Mouse (Mus musculus) lung, postnatal 25 days (tissue): ENCODE results near the gene Satb1.

ENCODE experiments used
- DNase-seq: peaks from one replicate; pipeline ENCODE4 v3.0.0; 2022; ENCODE audit warnings: low spot score

Gene Satb1

DNA sequence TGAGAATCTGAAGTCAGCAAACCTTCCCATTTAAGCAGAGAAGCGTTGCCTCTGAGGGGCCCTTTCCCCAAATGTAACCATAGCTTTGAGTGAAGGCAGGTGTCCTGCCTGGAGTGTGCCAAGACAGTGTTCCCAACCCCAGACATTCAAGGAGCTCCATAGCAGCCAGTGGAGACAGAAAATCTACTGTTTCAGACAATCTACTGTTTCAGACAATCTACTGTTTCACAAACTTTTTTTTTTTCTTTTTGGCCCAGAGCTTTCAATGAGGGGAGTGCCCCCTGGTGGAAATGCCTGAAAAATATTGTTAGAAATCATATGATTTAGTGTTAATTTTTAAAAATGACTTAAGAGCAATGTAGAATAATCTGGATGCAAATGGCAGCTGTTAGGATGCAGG lies 55.3 kb downstream of the Satb1 start:
- no peak for DNase-seq

DNA sequence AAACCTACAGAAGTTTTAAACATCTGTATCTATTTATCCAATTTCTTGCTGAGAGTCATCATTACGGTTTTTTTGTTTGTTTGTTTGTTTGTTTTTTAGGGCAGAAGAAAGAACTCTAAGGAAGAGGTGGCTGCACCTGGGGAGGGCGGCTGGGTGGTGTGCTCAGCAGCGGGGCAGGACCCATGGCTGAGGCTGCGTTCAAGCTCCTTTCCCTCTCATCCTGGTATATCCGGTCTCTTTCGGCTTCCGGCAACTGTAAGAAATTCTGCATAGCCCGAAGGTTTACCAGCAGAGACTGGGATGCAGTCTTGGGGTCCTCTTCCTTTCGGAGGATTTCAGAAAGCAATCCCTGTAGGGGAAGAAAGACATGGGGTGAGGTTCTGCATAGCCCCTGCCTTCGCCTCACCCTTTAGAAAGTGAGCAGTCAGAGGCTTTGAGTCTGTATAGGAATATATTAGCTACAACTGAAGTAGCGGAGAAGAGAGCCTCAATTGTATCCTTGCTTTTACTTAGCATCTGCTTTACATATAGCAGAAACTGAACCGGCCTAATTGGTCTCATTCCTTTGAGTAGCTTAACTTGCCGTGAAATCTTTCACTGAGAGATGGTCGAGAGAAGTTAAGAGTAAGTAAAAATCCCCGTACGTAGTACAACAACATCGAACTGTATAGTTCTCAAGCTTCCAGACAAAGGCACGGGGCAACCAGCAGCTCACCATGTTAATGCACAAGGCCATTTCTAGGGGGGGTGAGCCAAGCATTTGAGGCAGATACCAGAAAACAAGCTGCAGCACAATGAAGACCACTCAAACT lies 57.8 kb downstream of the Satb1 start:
- DNase-seq = no peak

DNA sequence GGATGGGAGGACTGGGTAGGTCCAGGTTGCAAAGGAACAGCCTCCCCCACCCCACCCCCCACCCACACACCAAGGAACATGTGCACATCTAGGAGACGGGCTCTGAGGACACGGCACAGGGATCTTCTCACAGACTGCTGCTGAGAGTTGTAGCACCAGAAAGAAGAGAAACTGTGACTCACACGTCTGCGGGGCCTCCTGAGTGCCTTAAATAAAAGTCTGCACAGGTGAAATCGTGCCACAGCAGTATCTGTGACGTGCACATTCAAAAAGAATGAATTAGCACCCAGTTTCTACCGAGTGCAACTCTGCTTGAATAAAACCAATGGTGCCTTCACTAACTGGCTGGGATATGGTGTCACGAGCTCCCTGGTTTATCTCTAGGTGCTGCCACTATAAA lies 69.5 kb downstream of the Satb1 start:
- no peak for DNase-seq

DNA sequence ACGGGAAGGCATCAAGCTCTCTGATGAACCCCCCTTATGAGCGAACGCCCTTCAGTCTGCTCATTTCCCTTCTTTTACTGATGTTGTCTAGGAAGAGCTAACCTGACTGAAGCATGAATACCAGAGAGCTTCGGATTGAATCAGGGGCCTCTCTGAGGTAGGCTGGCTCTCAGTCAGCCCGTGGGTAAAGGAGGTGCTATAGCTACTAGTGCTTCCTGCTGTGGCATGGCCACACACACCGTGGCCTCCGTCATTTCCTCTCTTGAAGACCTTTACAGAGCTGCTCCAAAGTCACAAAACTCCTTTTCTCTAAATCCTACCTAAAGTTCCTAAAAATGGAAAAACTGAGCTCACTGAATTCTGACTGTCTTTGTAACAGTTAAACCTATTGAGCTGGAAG lies 70.6 kb downstream of the Satb1 start:
- no peak for DNase-seq

DNA sequence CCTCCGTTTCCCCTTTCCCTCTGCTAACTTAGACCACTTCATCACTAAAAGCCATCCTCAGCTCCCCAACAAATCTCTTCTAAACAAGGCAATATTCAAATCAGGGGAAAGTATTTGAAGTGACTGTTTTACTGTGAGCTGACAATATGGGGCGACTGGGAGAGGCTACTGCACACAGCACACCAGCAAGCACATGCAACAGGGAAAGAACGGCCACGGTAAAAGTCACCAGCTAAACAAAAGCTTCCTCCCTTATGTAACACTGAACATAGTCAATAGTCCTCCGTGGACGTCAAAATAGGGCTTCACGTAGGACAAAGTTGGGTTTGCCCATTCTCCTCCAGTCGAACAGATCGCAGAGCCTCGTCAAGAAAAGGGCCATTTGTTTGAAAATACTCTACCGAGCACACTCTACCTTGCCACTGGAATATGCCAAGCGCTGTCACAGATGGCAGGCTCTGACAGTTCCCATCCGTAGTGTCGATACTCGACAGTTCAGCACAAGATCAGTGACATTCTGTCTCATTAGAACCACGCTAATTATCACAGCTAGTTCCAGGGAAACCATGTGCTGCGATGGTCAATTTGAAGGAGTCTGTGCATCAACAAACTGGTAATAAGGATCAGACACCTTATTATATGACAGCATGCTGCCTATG lies 72.0 kb downstream of the Satb1 start:
- no peak for DNase-seq

DNA sequence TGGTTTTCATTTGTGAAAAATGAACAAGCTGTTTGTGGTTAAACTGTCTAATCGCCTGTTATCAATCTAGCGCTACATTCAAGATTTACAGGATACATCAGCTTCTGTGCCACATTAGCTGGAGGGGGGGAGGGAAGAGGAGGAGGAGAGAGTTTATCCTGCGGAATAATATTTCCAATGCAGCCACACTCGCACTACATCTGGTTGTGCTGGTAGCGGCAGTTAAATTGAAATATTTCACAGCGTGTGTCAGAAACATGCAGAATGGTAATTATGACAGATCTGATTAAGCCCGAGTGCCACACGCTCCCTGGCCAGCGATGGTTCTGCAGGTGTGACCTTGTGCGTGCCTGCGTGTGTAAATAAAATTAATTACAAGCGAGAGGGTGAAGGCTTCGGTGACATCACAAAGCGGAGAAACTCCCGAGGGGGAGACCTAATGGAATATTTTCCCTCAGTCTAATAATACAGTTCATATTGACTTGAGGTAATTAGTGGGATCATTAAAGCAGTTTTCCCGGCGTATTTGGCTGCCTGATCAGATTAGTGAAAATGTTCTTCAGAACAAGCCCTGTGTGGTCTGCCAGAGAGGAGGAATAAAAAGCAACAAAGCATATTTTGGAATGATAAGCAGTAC lies 72.7 kb downstream of the Satb1 start:
- no peak for DNase-seq

DNA sequence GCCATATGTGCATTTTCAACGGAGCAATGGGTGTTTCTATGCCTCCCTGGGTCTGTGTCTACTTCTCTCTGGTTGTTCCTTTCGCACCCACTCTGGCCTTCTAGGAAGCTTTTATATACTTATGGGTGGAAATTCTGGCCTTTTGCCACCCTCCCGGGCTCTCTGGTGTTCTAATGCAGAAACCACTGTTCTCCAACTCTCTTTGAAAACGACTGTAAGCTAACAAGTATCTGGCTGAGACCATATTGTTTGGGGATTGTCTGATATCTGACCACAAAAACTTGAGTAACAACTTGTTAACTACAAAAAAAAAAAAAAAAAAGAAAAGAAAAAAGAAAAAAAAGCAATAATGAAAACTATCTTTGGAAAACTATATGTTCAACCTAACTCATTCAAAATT lies 73.6 kb downstream of the Satb1 start:
- DNase-seq = no peak

DNA sequence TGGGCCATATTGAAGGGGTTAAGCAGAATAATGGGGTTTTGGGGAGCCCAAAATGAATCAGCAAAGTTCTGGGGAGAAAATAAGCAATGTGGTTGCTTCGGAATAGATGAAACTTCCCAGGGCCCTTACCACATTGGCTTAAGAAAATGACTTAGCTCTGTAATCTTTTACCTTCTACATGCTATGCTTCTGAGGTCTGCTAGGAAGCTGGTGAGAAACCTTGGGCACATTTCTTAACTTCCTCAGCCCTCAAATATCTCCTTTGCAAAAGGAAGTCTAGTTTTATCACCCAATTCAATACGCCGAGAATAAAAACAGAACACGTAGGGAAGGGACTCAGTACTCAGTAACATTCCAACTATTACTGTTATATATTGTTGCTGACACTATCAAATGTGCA lies 80.9 kb downstream of the Satb1 start:
- no peak for DNase-seq

DNA sequence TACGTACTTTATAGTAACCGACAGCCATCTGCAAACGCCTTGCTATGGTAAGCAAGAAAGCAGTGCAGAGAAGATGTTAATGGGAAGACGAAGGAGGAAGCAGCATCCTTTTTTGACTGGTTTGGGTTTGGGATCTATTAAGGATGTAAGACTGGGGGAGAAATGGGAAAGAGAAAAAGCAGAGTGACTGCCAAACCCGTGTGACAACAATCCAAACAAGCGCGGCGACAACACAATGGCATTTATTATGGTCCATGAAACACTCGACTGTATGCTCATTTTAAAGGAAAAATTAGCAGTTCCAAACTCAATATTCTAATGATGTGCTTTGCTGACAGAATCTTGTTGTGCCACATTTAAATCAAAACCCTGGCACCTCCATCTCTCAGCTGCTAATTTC lies 85.9 kb downstream of the Satb1 start:
- DNase-seq = no peak

DNA sequence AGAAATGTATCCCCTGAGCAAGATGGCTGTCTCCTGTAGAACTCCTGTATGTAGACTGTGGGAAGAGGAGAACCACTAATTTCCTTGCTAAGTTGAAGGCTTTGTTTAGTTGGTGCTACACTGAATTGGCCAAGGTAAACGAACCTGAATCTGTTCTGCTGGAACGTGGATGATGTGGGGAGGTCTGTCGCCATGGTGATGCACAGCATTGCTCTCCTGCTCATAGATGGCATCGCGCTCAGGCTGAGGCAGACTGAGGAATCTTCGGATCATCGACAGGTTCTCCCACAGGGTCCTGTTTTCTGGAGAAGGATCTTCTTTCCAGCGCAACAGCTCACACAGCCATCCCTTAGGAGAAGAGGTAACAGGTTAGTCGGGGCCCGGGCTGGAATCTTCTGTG lies 90.6 kb downstream of the Satb1 start:
- DNase-seq = no peak

DNA sequence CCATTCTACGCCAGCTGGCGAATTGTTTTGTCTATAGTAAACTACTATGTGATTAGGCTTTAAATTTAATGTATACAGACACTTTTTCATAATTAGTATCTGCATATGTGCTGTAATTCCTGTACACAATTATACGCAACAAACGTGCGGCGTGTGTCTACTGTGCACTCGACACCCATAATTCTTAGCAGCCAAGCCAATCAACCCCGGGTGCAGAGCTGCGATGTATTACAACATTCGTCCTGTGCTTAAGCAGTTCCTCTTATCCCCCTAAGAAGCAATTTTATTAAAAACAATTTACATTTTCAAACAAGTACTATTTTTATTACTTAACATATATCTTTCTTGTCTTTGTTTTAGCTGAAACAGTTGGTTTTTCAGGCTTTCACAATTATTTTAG lies 92.0 kb downstream of the Satb1 start:
- DNase-seq = no peak

DNA sequence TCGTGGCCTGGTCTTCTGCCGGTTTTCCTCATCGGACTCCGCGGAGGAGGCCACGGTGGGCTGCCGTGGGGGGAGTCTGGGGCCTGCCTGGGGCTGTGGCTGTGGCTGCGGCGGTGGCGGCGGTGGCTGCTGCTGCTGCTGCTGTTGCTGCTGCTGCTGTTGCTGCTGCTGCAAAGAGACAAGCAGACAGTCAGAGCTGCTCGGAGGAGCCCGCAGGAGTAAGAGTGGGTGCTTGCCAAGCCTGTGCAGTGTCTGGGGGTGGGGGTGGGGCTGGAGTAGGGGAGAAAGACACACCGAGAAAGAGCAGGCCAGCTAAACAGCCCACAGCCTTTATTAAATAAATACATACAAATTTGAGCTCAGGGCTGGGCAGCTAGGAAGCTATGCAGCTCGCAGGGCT lies 92.8 kb downstream of the Satb1 start:
- DNase-seq = no peak

DNA sequence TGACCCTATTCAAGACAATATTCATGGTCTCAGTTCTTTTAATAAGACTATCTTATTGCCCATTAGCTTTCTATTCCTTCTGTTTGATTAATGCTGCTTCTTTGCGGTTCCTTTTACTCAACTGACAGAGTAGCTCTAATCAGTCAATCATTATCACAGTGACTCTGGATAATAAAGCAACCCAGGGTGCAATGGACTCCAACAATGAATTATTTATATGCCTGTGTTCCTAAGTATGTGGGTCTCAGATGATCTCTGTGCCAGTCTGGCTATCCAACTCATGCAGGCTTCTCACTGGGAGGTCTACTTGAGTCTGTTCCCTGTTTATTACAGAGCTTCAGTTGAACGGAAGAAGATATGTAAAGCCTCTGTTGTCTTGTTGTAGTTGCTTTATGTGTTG lies 108.6 kb downstream of the Satb1 start:
- DNase-seq = no peak

DNA sequence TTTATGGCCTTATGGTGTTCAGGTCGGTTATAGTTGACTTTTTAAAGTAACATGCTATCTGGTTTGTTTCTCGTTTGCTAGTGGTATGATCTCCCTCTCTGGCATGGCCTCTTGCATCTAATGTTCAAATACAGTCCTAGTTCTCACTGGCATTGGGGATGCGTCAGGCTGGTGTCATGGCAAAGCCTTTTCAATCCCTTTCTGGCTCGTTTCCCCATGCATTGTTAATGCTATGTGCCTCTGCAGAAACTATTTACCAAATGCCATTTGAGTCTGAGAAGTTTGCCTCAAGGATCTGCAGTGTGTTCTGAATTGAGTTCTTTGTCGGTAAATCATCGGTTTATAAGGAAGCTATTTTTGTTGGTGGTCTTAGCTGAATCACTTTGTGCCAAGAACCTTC lies 137.4 kb downstream of the Satb1 start:
- no peak for DNase-seq

DNA sequence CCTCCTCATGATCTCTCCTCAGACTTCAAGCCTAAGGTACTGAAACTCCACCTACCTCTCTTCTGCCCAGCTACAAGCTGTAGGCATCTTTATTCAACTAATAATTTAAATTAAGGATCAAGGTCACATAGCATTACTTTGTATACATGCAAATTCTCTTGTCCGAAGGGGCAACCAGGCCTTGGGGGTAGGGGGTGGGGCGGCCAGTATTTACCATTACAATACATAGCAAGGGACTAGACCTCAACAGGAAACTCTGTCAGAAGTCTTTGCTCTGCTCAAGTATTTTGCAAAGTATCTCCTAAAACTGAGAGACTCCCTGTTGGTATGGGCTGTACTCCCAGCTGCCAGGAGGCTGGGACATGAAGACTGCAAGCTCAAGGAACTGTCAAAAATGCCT lies 137.8 kb downstream of the Satb1 start:
- no peak for DNase-seq

DNA sequence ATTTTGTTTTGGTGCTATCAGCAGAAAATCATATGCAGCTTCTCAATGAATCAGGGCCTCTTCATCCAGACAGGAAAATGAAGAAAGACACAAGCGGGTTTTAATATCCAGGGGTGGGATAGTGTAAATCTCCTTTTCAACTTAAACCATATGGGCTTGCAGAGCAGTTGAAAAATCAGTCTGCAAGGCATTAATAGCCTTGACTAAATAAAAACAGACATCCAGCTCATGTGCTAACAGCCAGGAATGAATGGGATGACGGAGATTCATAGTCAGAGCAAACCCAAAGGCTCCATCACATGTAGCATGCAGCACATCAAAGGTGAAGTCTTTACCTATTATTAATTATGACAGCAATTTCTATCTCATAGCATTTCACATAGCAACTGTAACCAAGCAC lies 142.6 kb downstream of the Satb1 start:
- no peak for DNase-seq

DNA sequence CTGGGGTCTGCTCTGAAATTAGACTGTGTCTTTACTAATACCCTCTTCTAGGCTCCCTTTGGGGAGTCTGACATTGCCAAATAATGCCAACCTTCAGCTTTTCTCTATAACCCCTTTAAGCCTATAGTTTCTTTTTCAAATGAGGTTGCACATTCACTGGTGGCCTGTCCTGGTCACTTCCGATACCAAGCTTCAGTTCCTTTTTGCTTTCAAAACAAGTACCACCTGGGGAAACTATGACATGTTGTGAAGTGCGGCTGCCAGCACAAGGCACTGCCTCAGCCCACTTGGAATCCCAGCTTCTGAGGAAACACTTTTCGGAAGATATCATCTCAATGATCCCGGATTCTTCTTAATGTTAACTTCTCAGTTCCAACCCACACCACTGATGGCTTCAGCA lies 145.9 kb downstream of the Satb1 start:
- DNase-seq = no peak
